Mouse (Mus musculus) liver, embryonic 16.5 days (tissue): ENCODE measurements around the gene Skida1. TPM values are rescaled to one million over a fixed set of nuclear protein-coding genes. Genes with fewer than 3 reads are reported as not detected.

Source experiments
- ATAC-seq: fragments of 200-750 bp; cut with Nextera tagmentation; 2 replicates; pipeline ENCODE4 v1.8.0; 2017; ENCODE audit warnings: low read depth, mild to moderate bottlenecking, moderate number of reproducible peaks, moderate library complexity
- H3K27ac ChIP-seq: fragments of 300-500 bp; sonication (generic); 2 replicates; pipeline ENCODE4 v1.5.1; 2014; ENCODE audit warnings: mild to moderate bottlenecking, low read length
- H3K27me3 ChIP-seq: fragments of 300-500 bp; sonication (generic); 2 replicates; pipeline ENCODE4 v1.6.1; 2014; ENCODE audit warnings: low read depth, low read length, mixed read lengths; ENCODE audit not compliant: control insufficient read depth, insufficient read depth
- H3K36me3 ChIP-seq: fragments of 300-500 bp; sonication (generic); 2 replicates; pipeline ENCODE4 v1.6.1; 2014; ENCODE audit warnings: mild to moderate bottlenecking; ENCODE audit not compliant: control insufficient read depth, insufficient read depth
- H3K4me1 ChIP-seq: fragments of 300-500 bp; sonication (generic); 2 replicates; pipeline ENCODE4 v1.6.1; 2014; ENCODE audit warnings: low read depth, low read length, mixed read lengths; ENCODE audit not compliant: control insufficient read depth
- H3K4me2 ChIP-seq: fragments of 300-500 bp; sonication (generic); 2 replicates; pipeline ENCODE4 v1.6.1; 2014; ENCODE audit warnings: low read depth, low read length, mixed read lengths
- H3K4me3 ChIP-seq: fragments of 300-500 bp; sonication (generic); 2 replicates; pipeline ENCODE4 v1.5.1; 2014; ENCODE audit warnings: low read depth, mild to moderate bottlenecking, low read length
- H3K9ac ChIP-seq: fragments of 300-500 bp; sonication (generic); 2 replicates; pipeline ENCODE4 v1.6.1; 2014; ENCODE audit warnings: low read depth, low read length
- H3K9me3 ChIP-seq: fragments of 300-500 bp; sonication (generic); replicated peaks from 2 replicates; pipeline ENCODE4 v1.6.1; 2016; ENCODE audit warnings: low read length; ENCODE audit not compliant: control insufficient read depth
- WGBS: fragments of 180-500 bp; shearing (Covaris S2); extraction: QIAGEN DNeasy Blood & Tissue Kit; methylation state at CpG from one replicate; pipeline ENCODE4 v1.1.7; 2014; ENCODE audit not compliant: insufficient replicate concordance; 5-methylcytosine and 5-hydroxymethylcytosine counted together
- polyA plus RNA-seq: library from polyadenylated mRNA; unstranded; fragments of >200 nt; fragmentation: Nextera tagmentation; extraction: Ambion mirVana; gene quantifications from 2 replicates; pipeline ENCODE4 v1.2.1, GENCODE M21; 2015

Gene Skida1
- polyA plus RNA-seq, 1 experiment from 2014 or later: 0.38 TPM

- Histone ChIP-seq H3K9me3 (no peaks in the 10 kb centered on the region), H3K4me2 (peak overlapping the region; percentile 83), H3K4me3 (peak overlapping the region; percentile 66), H3K9ac (peak overlapping the region; percentile 61), H3K27me3 (peaks cover 80% of the 10 kb centered on the region), H3K27ac (peak overlapping the region; percentile 71), H3K4me1 (peaks cover 28% of the 10 kb centered on the region), H3K36me3 (no peaks in the 10 kb centered on the region)
- ATAC-seq: peak; percentile 69
- under 1% methylated on average over 61 of the region's 61 CpGs for WGBS
Observed at GRCm38 (mm10) chr2:18028140-18029021, 20.5 kb downstream of the Skida1 start.

- Histone ChIP-seq H3K27me3 (peaks cover 72% of the 10 kb centered on the region), H3K4me1 (peaks cover 28% of the 10 kb centered on the region), H3K4me3 (peak overlapping the region; percentile 66), H3K9ac (peak overlapping the region; percentile 61), H3K9me3 (no peaks in the 10 kb centered on the region), H3K4me2 (peak overlapping the region; percentile 83), H3K27ac (peak overlapping the region; percentile 71), H3K36me3 (no peaks in the 10 kb centered on the region)
- WGBS: 0% methylated on average over 44 of the region's 44 CpGs
- ATAC-seq: peak; percentile 82
Observed at GRCm38 (mm10) chr2:18027448-18028139, 21.3 kb downstream of the Skida1 start.

- under 1% methylated on average over 44 of the region's 44 CpGs for WGBS
- ATAC-seq: peak; percentile 2; the same call in 1 of the 2 replicates
- H3K27ac ChIP-seq: no peak overlapping the region
- H3K4me3 ChIP-seq: peak overlapping the region; percentile 66
- peak overlapping the region; percentile 50 for H3K9ac ChIP-seq
- peaks cover 60% of the 10 kb centered on the region for H3K27me3 ChIP-seq
- H3K36me3 ChIP-seq: no peaks in the 10 kb centered on the region
- peak overlapping the region; percentile 83 for H3K4me2 ChIP-seq
- peaks cover 28% of the 10 kb centered on the region for H3K4me1 ChIP-seq
- no peaks in the 10 kb centered on the region for H3K9me3 ChIP-seq
Observed at GRCm38 (mm10) chr2:18026116-18026947, 22.5 kb downstream of the Skida1 start.

GRCm38 (mm10) chr2:18025781-18026115 lies 23.1 kb downstream of the Skida1 start:
- no peaks in the 10 kb centered on the region for H3K9me3 ChIP-seq
- ATAC-seq: no peak
- H3K36me3 ChIP-seq: no peaks in the 10 kb centered on the region
- peak overlapping the region; percentile 50; the same call in 1 of the 2 replicates for H3K9ac ChIP-seq
- peak overlapping the region; percentile 66 for H3K4me3 ChIP-seq
- peak overlapping the region; percentile 83 for H3K4me2 ChIP-seq
- under 1% methylated on average over 14 of the region's 14 CpGs for WGBS
- peaks cover 28% of the 10 kb centered on the region for H3K4me1 ChIP-seq
- no peak overlapping the region for H3K27ac ChIP-seq
- peaks cover 54% of the 10 kb centered on the region for H3K27me3 ChIP-seq

- no peak for ATAC-seq
- 40% methylated on average over 5 of the region's 5 CpGs for WGBS
- Histone ChIP-seq H3K4me3 (no peak overlapping the region), H3K4me1 (peaks cover 28% of the 10 kb centered on the region), H3K36me3 (no peaks in the 10 kb centered on the region), H3K27ac (no peak overlapping the region), H3K9ac (no peak overlapping the region), H3K4me2 (peak overlapping the region; percentile 83), H3K9me3 (no peaks in the 10 kb centered on the region), H3K27me3 (peaks cover 47% of the 10 kb centered on the region)
Observed at GRCm38 (mm10) chr2:18025116-18025515, 23.7 kb downstream of the Skida1 start.

- Histone ChIP-seq H3K9ac (no peak overlapping the region), H3K36me3 (no peaks in the 10 kb centered on the region), H3K27ac (no peak overlapping the region), H3K4me1 (peaks cover 17% of the 10 kb centered on the region), H3K9me3 (no peaks in the 10 kb centered on the region), H3K4me3 (no peak overlapping the region), H3K4me2 (no peak overlapping the region), H3K27me3 (peaks cover 28% of the 10 kb centered on the region)
- ATAC-seq: no peak
- WGBS: 56% methylated on average over 1 of the region's 1 CpGs
Observed at GRCm38 (mm10) chr2:18022886-18023285, 26.0 kb downstream of the Skida1 start.

GRCm38 (mm10) chr2:18019122-18019521 lies 29.7 kb downstream of the Skida1 start:
- Histone ChIP-seq H3K9ac (no peak overlapping the region), H3K27ac (no peak overlapping the region), H3K4me2 (no peak overlapping the region), H3K4me3 (no peak overlapping the region), H3K9me3 (no peaks in the 10 kb centered on the region), H3K4me1 (no peaks in the 10 kb centered on the region), H3K36me3 (no peaks in the 10 kb centered on the region), H3K27me3 (no peaks in the 10 kb centered on the region)
- 47% methylated on average over 1 of the region's 1 CpGs for WGBS
- ATAC-seq: no peak

- no peak overlapping the region for H3K4me2 ChIP-seq
- H3K4me1 ChIP-seq: no peaks in the 10 kb centered on the region
- no peaks in the 10 kb centered on the region for H3K27me3 ChIP-seq
- ATAC-seq: no peak
- H3K27ac ChIP-seq: no peak overlapping the region
- H3K9me3 ChIP-seq: no peaks in the 10 kb centered on the region
- no peak overlapping the region for H3K4me3 ChIP-seq
- no peak overlapping the region for H3K9ac ChIP-seq
- H3K36me3 ChIP-seq: no peaks in the 10 kb centered on the region
- WGBS: 75% methylated on average over 6 of the region's 6 CpGs
Observed at GRCm38 (mm10) chr2:18017321-18017720, 31.5 kb downstream of the Skida1 start.
